Mouse (Mus musculus) stomach, embryonic 14.5 days (tissue): Measurements from ENCODE around the gene Suclg1. TPM values are rescaled to one million over a fixed set of nuclear protein-coding genes. Genes with fewer than 3 reads are reported as not detected.

Source experiments
- ATAC-seq: fragments of 200-750 bp; cut with Nextera tagmentation; 2 replicates; pipeline ENCODE4 v1.8.0; 2017; ENCODE audit warnings: low read depth, moderate TSS enrichment; ENCODE audit not compliant: insufficient number of reproducible peaks, insufficient read depth, low FRiP score
- H3K27ac ChIP-seq: fragments of 300-500 bp; sonication (generic); 2 replicates; pipeline ENCODE4 v1.5.1; 2014; ENCODE audit warnings: mild to moderate bottlenecking, low read length, moderate library complexity, mixed read lengths
- H3K27me3 ChIP-seq: fragments of 300-500 bp; sonication (generic); 2 replicates; pipeline ENCODE4 v1.6.1; 2014; ENCODE audit warnings: low read length, control low read depth, mixed read lengths; ENCODE audit not compliant: control insufficient read depth, insufficient read depth
- H3K36me3 ChIP-seq: fragments of 300-500 bp; sonication (generic); 2 replicates; pipeline ENCODE4 v1.6.1; 2014; ENCODE audit warnings: mild to moderate bottlenecking, control low read depth, low read length, moderate library complexity, mixed read lengths; ENCODE audit not compliant: control insufficient read depth, insufficient read depth
- H3K4me1 ChIP-seq: fragments of 300-500 bp; sonication (generic); 2 replicates; pipeline ENCODE4 v1.6.1; 2014; ENCODE audit warnings: low read length, control low read depth, mixed read lengths; ENCODE audit not compliant: control insufficient read depth, insufficient read depth
- H3K4me2 ChIP-seq: fragments of 300-500 bp; sonication (generic); replicated peaks from 2 replicates; pipeline ENCODE4 v1.6.1; 2014; ENCODE audit warnings: low read depth, low read length, control low read depth
- H3K4me3 ChIP-seq: fragments of 300-500 bp; sonication (generic); 2 replicates; pipeline ENCODE4 v1.5.1; 2014; ENCODE audit warnings: low read depth, low read length, control low read depth
- H3K9ac ChIP-seq: fragments of 300-500 bp; sonication (generic); replicated peaks from 2 replicates; pipeline ENCODE4 v1.6.1; 2014; ENCODE audit warnings: low read depth, mild to moderate bottlenecking, control low read depth, low read length, moderate library complexity, mixed read lengths
- H3K9me3 ChIP-seq: fragments of 300-500 bp; sonication (generic); 2 replicates; pipeline ENCODE4 v1.6.1; 2016; ENCODE audit warnings: low read depth, low read length, control low read depth; ENCODE audit not compliant: control insufficient read depth
- WGBS: fragments of 180-500 bp; shearing (Covaris S2); extraction: QIAGEN DNeasy Blood & Tissue Kit; methylation state at CpG from one replicate; pipeline ENCODE4 v1.1.7; 2014; 5-methylcytosine and 5-hydroxymethylcytosine counted together
- polyA plus RNA-seq: library from polyadenylated mRNA; unstranded; fragments of >200 nt; fragmentation: Nextera tagmentation; extraction: Ambion mirVana; gene quantifications from 2 replicates; pipeline ENCODE4 v1.2.1, GENCODE M21; 2014

The Suclg1 gene
- polyA plus RNA-seq, 1 experiment from 2014 or later: 170 TPM

GRCm38 (mm10) chr6:73279681-73280080 is 31.5 kb downstream of the Suclg1 start:
- Histone ChIP-seq H3K27ac (no peak overlapping the region), H3K4me2 (no peak overlapping the region), H3K9me3 (no peaks in the 10 kb centered on the region), H3K36me3 (peaks cover 19% of the 10 kb centered on the region; the same call in 1 of the 2 replicates), H3K4me3 (no peak overlapping the region), H3K27me3 (no peaks in the 10 kb centered on the region), H3K4me1 (no peaks in the 10 kb centered on the region), H3K9ac (no peak overlapping the region)
- ATAC-seq: no peak
- WGBS: 64% methylated on average over 8 of the region's 8 CpGs

GRCm38 (mm10) chr6:73280546-73281115 is 32.4 kb downstream of the Suclg1 start:
- WGBS: 78% methylated on average over 9 of the region's 9 CpGs
- Histone ChIP-seq H3K4me1 (no peaks in the 10 kb centered on the region), H3K9ac (no peak overlapping the region), H3K36me3 (peaks cover 13% of the 10 kb centered on the region; the same call in 1 of the 2 replicates), H3K4me3 (no peak overlapping the region), H3K27me3 (no peaks in the 10 kb centered on the region), H3K9me3 (no peaks in the 10 kb centered on the region), H3K4me2 (no peak overlapping the region), H3K27ac (no peak overlapping the region)
- ATAC-seq: no peak

- H3K4me1 ChIP-seq: no peaks in the 10 kb centered on the region
- no peaks in the 10 kb centered on the region for H3K27me3 ChIP-seq
- no peak overlapping the region for H3K9ac ChIP-seq
- H3K4me3 ChIP-seq: no peak overlapping the region
- H3K4me2 ChIP-seq: no peak overlapping the region
- no peak overlapping the region for H3K27ac ChIP-seq
- no peak for ATAC-seq
- no peaks in the 10 kb centered on the region for H3K36me3 ChIP-seq
- 90% methylated on average over 2 of the region's 2 CpGs for WGBS
- no peaks in the 10 kb centered on the region for H3K9me3 ChIP-seq
Observed at GRCm38 (mm10) chr6:73286326-73286725, 38.1 kb downstream of the Suclg1 start.

GRCm38 (mm10) chr6:73306837-73307236 is 58.7 kb downstream of the Suclg1 start:
- H3K27ac ChIP-seq: no peak overlapping the region
- ATAC-seq: no peak
- no peaks in the 10 kb centered on the region for H3K4me1 ChIP-seq
- 66% methylated on average over 6 of the region's 6 CpGs for WGBS
- H3K27me3 ChIP-seq: no peaks in the 10 kb centered on the region
- no peak overlapping the region for H3K4me2 ChIP-seq
- H3K4me3 ChIP-seq: no peak overlapping the region
- H3K9ac ChIP-seq: no peak overlapping the region
- H3K9me3 ChIP-seq: no peaks in the 10 kb centered on the region
- H3K36me3 ChIP-seq: no peaks in the 10 kb centered on the region

GRCm38 (mm10) chr6:73308685-73309520 is 60.7 kb downstream of the Suclg1 start:
- Histone ChIP-seq H3K4me1 (no peaks in the 10 kb centered on the region), H3K4me2 (no peak overlapping the region), H3K36me3 (no peaks in the 10 kb centered on the region), H3K9me3 (no peaks in the 10 kb centered on the region), H3K27me3 (no peaks in the 10 kb centered on the region), H3K9ac (no peak overlapping the region), H3K27ac (no peak overlapping the region), H3K4me3 (no peak overlapping the region)
- no peak for ATAC-seq
- 79% methylated on average over 10 of the region's 10 CpGs for WGBS

GRCm38 (mm10) chr6:73311335-73311734 is 63.2 kb downstream of the Suclg1 start:
- Histone ChIP-seq H3K9ac (no peak overlapping the region), H3K27me3 (no peaks in the 10 kb centered on the region), H3K4me1 (no peaks in the 10 kb centered on the region), H3K9me3 (no peaks in the 10 kb centered on the region), H3K4me2 (no peak overlapping the region), H3K4me3 (no peak overlapping the region), H3K27ac (no peak overlapping the region), H3K36me3 (no peaks in the 10 kb centered on the region)
- ATAC-seq: no peak
- WGBS: 65% methylated on average over 6 of the region's 6 CpGs

GRCm38 (mm10) chr6:73311786-73312185 is 63.6 kb downstream of the Suclg1 start:
- no peaks in the 10 kb centered on the region for H3K9me3 ChIP-seq
- H3K4me2 ChIP-seq: no peak overlapping the region
- H3K9ac ChIP-seq: no peak overlapping the region
- no peak for ATAC-seq
- H3K4me1 ChIP-seq: no peaks in the 10 kb centered on the region
- H3K4me3 ChIP-seq: no peak overlapping the region
- no peaks in the 10 kb centered on the region for H3K36me3 ChIP-seq
- 93% methylated on average over 7 of the region's 7 CpGs for WGBS
- no peaks in the 10 kb centered on the region for H3K27me3 ChIP-seq
- H3K27ac ChIP-seq: no peak overlapping the region

- H3K9me3 ChIP-seq: no peaks in the 10 kb centered on the region
- peak overlapping the region; percentile 41 for H3K4me3 ChIP-seq
- H3K36me3 ChIP-seq: no peaks in the 10 kb centered on the region
- no peaks in the 10 kb centered on the region for H3K4me1 ChIP-seq
- H3K27me3 ChIP-seq: no peaks in the 10 kb centered on the region
- peak overlapping the region; percentile 56 for H3K4me2 ChIP-seq
- WGBS: under 1% methylated on average over 17 of the region's 17 CpGs
- peak overlapping the region; percentile 34 for H3K9ac ChIP-seq
- peak overlapping the region; percentile 56; the same call in 1 of the 2 replicates for H3K27ac ChIP-seq
- ATAC-seq: peak; percentile 80
Observed at GRCm38 (mm10) chr6:73314923-73315603, 66.9 kb downstream of the Suclg1 start.
